Mouse (Mus musculus): ENCODE results near the gene Nppb. TPM values are rescaled to one million over a fixed set of nuclear protein-coding genes. Genes with fewer than 3 reads are reported as not detected.

Gene Nppb
- total and polyA plus RNA-seq, 3 experiments: 9.8 TPM; not detected in 2

Other genes with a start within 250 kb of the Nppb start
- gene Zfp984, start 176.0 kb upstream of the Nppb start, total RNA-seq (2021): 1 to 10 TPM; 4.2 to 5.9 TPM
- gene Zfp984, start 176.0 kb upstream of the Nppb start, polyA plus RNA-seq (2012; rRNA removed): 0.04 TPM in 1 of 2 replicates, not detected in the other
- gene Zfp933, start 137.4 kb upstream of the Nppb start, total RNA-seq (2021): 10 to 100 TPM; 22.7 to 25.7 TPM
- 0.75 and 1.2 TPM in 2 replicates for gene Zfp933, start 137.4 kb upstream of the Nppb start, polyA plus RNA-seq (2012; rRNA removed)
- gene Miip, start 117.0 kb upstream of the Nppb start, total RNA-seq (2021): 10 to 100 TPM; 13.9 to 16.5 TPM
- gene Miip, start 117.0 kb upstream of the Nppb start, polyA plus RNA-seq (2012; rRNA removed): 104 and 123 TPM in 2 replicates
- 10 to 100 TPM in 1 of 2 experiments, 1 to 10 TPM in 1; 7.8 to 11.7 TPM for gene Fv1, start 116.8 kb upstream of the Nppb start, total RNA-seq (2021)
- gene Fv1, start 116.8 kb upstream of the Nppb start, polyA plus RNA-seq (2012; rRNA removed): 0.50 and 0.75 TPM in 2 replicates
- gene Mfn2, start 81.1 kb upstream of the Nppb start, total RNA-seq (2021): 100 to 1,000 TPM; 164 to 221 TPM
- 77.6 and 98.7 TPM in 2 replicates for gene Mfn2, start 81.1 kb upstream of the Nppb start, polyA plus RNA-seq (2012; rRNA removed)
- 10 to 100 TPM; 36.4 to 44.0 TPM for gene Plod1, start 49.0 kb upstream of the Nppb start, total RNA-seq (2021)
- 36.1 and 46.5 TPM in 2 replicates for gene Plod1, start 49.0 kb upstream of the Nppb start, polyA plus RNA-seq (2012; rRNA removed)
- 10 to 100 TPM; 44.4 TPM for gene 2510039O18Rik, start 44.9 kb upstream of the Nppb start, total RNA-seq (2021)
- gene 2510039O18Rik, start 44.9 kb upstream of the Nppb start, polyA plus RNA-seq (2012; rRNA removed): 119 and 120 TPM in 2 replicates
- not detected for gene Nppa, start 14.9 kb downstream of the Nppb start, total RNA-seq (2021)
- gene Nppa, start 14.9 kb downstream of the Nppb start, polyA plus RNA-seq (2012; rRNA removed): not detected in 2 replicates
- gene Clcn6, start 53.0 kb downstream of the Nppb start, total RNA-seq (2021): 10 to 100 TPM; 10.4 to 12.2 TPM
- gene Clcn6, start 53.0 kb downstream of the Nppb start, polyA plus RNA-seq (2012; rRNA removed): 6.5 and 8.6 TPM in 2 replicates
- 10 to 100 TPM; 29.2 to 39.3 TPM for gene Mthfr, start 53.3 kb downstream of the Nppb start, total RNA-seq (2021)
- gene Mthfr, start 53.3 kb downstream of the Nppb start, polyA plus RNA-seq (2012; rRNA removed): 30.2 and 38.2 TPM in 2 replicates
- 10 to 100 TPM; 75.4 to 97.8 TPM for gene Agtrap, start 102.2 kb downstream of the Nppb start, total RNA-seq (2021)
- 135 and 174 TPM in 2 replicates for gene Agtrap, start 102.2 kb downstream of the Nppb start, polyA plus RNA-seq (2012; rRNA removed)
- 10 to 100 TPM; 23.4 to 27.3 TPM for gene Mad2l2, start 144.6 kb downstream of the Nppb start, total RNA-seq (2021)
- 30.9 and 36.7 TPM in 2 replicates for gene Mad2l2, start 144.6 kb downstream of the Nppb start, polyA plus RNA-seq (2012; rRNA removed)
- gene Draxin, start 144.9 kb downstream of the Nppb start, total RNA-seq (2021): under 1 TPM; 0.14 TPM
- gene Draxin, start 144.9 kb downstream of the Nppb start, polyA plus RNA-seq (2012; rRNA removed): 0.07 and 0.12 TPM in 2 replicates
- 10 to 100 TPM; 45.8 to 66.9 TPM for gene Fbxo6, start 166.4 kb downstream of the Nppb start, total RNA-seq (2021)
- 102 and 123 TPM in 2 replicates for gene Fbxo6, start 166.4 kb downstream of the Nppb start, polyA plus RNA-seq (2012; rRNA removed)
- gene Fbxo44, start 174.7 kb downstream of the Nppb start, total RNA-seq (2021): 10 to 100 TPM; 11.4 to 16.3 TPM
- gene Fbxo44, start 174.7 kb downstream of the Nppb start, polyA plus RNA-seq (2012; rRNA removed): 20.4 and 26.5 TPM in 2 replicates
- gene Fbxo2, start 174.8 kb downstream of the Nppb start, total RNA-seq (2021): 1 to 10 TPM; 3.6 to 9.5 TPM
- gene Fbxo2, start 174.8 kb downstream of the Nppb start, polyA plus RNA-seq (2012; rRNA removed): 2.5 and 5.9 TPM in 2 replicates

Data from adrenal gland, adult 2 months (tissue).